ENCODE assay signal across 33 mouse cellular contexts in the genomic region with DNA sequence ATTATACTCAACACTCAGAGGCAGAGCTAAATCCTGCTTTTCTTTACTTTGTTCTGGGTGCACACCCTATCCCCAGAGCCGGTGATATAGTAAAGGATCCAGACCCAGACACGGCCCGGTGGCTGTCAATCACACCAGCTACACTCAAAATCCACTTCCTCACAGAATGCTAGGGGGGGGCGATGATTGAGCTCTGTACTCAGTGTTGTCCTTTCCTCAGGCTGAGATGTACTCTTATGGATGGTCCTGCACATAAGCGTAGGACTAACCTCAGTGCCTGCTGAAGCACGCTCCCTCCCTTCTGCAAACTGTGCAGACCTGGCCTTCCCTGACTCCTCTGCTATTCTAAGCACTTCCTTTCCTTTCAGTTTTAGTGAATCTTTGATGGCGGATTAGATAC. TPM values are rescaled to one million over a fixed set of nuclear protein-coding genes. Genes with fewer than 3 reads are reported as not detected.
"Had no signal": no experiment of that assay in that cellular context is flagged by ENCODE, and none has a peak within 500 bp of the region (broad histone marks: within the 10 kb centered on the region; RNA-seq: fewer than 3 reads in every experiment).

No protein-coding gene starts in this region.

- H3K9ac ChIP-seq: heart, embryonic 13.5 days; heart, embryonic 15.5 days; hindbrain, embryonic 12.5 days; hindbrain, embryonic 14.5 days; intestine, embryonic 15.5 days; limb, embryonic 13.5 days; limb, embryonic 15.5 days had no signal

- H3K27me3 ChIP-seq: heart, embryonic 13.5 days; heart, embryonic 15.5 days; hindbrain, embryonic 12.5 days; intestine, embryonic 15.5 days; limb, embryonic 13.5 days; limb, embryonic 15.5 days had no signal

- H3K4me2 ChIP-seq: heart, embryonic 11.5 days; heart, embryonic 13.5 days; heart, embryonic 15.5 days; hindbrain, embryonic 12.5 days; hindbrain, embryonic 14.5 days; intestine, embryonic 15.5 days; limb, embryonic 13.5 days; limb, embryonic 15.5 days had no signal

- DNase-seq: gastrocnemius, postnatal 10 days; gastrocnemius, postnatal 25 days; heart, adult 2 months; heart, postnatal 4 days; kidney, adult 18-20 months; kidney, adult 8-10 months; kidney, postnatal 10 days; kidney, postnatal 25 days; kidney, postnatal 4 days had no signal

- H3K9me3 ChIP-seq: heart, embryonic 13.5 days; heart, embryonic 15.5 days; hindbrain, embryonic 10.5 days; hindbrain, embryonic 12.5 days; intestine, embryonic 15.5 days; limb, embryonic 13.5 days; limb, embryonic 15.5 days had no signal

- H3K4me3 ChIP-seq: heart, adult 2 months; heart, embryonic 13.5 days; heart, embryonic 15.5 days; hindbrain, embryonic 10.5 days; hindbrain, embryonic 12.5 days; intestine, embryonic 15.5 days; layer of hippocampus, adult 2 months; left cerebral cortex, adult 2 months; limb, embryonic 13.5 days; limb, embryonic 15.5 days had no signal

- H3K36me3 ChIP-seq: heart, embryonic 13.5 days; heart, embryonic 15.5 days; hindbrain, embryonic 10.5 days; hindbrain, embryonic 12.5 days; intestine, embryonic 15.5 days; limb, embryonic 13.5 days; limb, embryonic 15.5 days had no signal

- ATAC-seq: inflammation-experienced regulatory T-cells, adult 6 months; intestine, embryonic 15.5 days; intestine, postnatal 0 days had no signal

- H3K27ac ChIP-seq: heart, adult 2 months; heart, embryonic 13.5 days; heart, embryonic 15.5 days; hindbrain, embryonic 10.5 days; hindbrain, embryonic 12.5 days; hindbrain, embryonic 14.5 days; intestine, embryonic 15.5 days; layer of hippocampus, adult 2 months; left cerebral cortex, adult 2 months; limb, embryonic 13.5 days; limb, embryonic 15.5 days had no signal

- H3K4me1 ChIP-seq: heart, embryonic 15.5 days; intestine, embryonic 15.5 days had no signal

RNA-seq across cellular contexts. Expression of a gene that starts 29.6 kb away (rescaled TPM):
- total RNA-seq: gastrocnemius, adult 18-20 months; gastrocnemius, postnatal 10 days; gastrocnemius, postnatal 25 days; gastrocnemius, postnatal 4 days; granulocyte monocyte progenitor cell, adult 5-6 weeks; heart, adult 2 months; heart, postnatal 25 days; heart, postnatal 4 days; left cerebral cortex, postnatal 36 days; liver, adult 2 months had no signal
- polyA plus RNA-seq: heart, adult 2 months; heart, embryonic 11.5 days; heart, embryonic 13.5 days; heart, embryonic 15.5 days; heart, postnatal 0 days; hindbrain, embryonic 10.5 days; hindbrain, embryonic 12.5 days; hindbrain, embryonic 14.5 days; hindbrain, embryonic 16.5 days; intestine, embryonic 15.5 days; intestine, postnatal 0 days; kidney, embryonic 14.5 days; kidney, embryonic 16.5 days; limb, embryonic 11.5 days; limb, embryonic 13.5 days; limb, embryonic 15.5 days; liver, adult 2 months had no signal
